ENCODE assay signal across 16 mouse cellular contexts in the genomic region with DNA sequence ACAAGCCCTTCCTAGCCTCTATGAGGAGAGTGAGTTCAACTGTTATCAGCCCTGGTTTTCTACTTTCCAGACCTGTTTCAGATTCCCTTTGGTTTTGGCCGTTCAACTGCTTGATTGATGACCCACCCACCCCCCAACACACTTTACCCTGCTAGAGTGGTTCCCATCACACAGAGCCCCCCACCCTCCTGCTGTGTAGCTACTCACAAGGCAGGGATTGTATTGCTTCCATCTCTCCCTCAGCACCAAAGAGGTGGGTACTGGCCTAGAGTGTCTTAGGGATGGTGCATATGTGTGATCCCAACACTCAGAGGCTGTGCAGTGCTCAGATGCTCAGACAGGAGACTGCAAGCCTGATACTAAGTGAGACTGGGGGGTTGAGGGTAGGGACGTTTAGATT. TPM values are rescaled to one million over a fixed set of nuclear protein-coding genes. Genes with fewer than 3 reads are reported as not detected.
A peak's percentile ranks its signal among the peaks of the same experiment; 100 is the strongest.
DNase-seq lines count a peak whose midpoint lies in the region; ATAC-seq and TF ChIP-seq lines count a peak whose summit lies in the region.
"Had no signal": no experiment of that assay in that cellular context is flagged by ENCODE, and none has a peak within 500 bp of the region (broad histone marks: within the 10 kb centered on the region; RNA-seq: fewer than 3 reads in every experiment).

No protein-coding gene starts in this region.

- peak overlapping the region; percentile 72; the same call in 1 of the 2 replicates for H3K4me3 ChIP-seq in embryonic facial prominence, embryonic 10.5 days
- no peak overlapping the region for H3K4me3 ChIP-seq in forebrain, embryonic 13.5 days
- H3K4me3 ChIP-seq in hindbrain, embryonic 15.5 days, result peak overlapping the region; percentile 76; the same call in 1 of the 2 replicates
- no peak overlapping the region for H3K4me3 ChIP-seq in midbrain, postnatal 0 days (ENCODE audit: low read depth, low read length)
- no peak overlapping the region for H3K4me3 ChIP-seq in gastrocnemius, adult 2 months
- H3K4me3 ChIP-seq: limb, embryonic 15.5 days had no signal

- no peaks in the 10 kb centered on the region for H3K27me3 ChIP-seq in embryonic facial prominence, embryonic 10.5 days (replicated peaks; ENCODE audit: low read depth, poor library complexity, severe bottlenecking)
- no peaks in the 10 kb centered on the region for H3K27me3 ChIP-seq in forebrain, embryonic 13.5 days
- H3K27me3 ChIP-seq in hindbrain, embryonic 15.5 days, result no peaks in the 10 kb centered on the region
- no peaks in the 10 kb centered on the region for H3K27me3 ChIP-seq in midbrain, postnatal 0 days (ENCODE audit: insufficient read depth, low read length)
- H3K27me3 ChIP-seq: limb, embryonic 15.5 days had no signal

- no peak for DNase-seq in embryonic facial prominence, embryonic 10.5 days (ENCODE audit: low spot score)
- DNase-seq in midbrain, postnatal 0 days (ENCODE audit: low spot score), result no peak
- no peak for DNase-seq in gastrocnemius, adult 2 months
- no peak for DNase-seq in lung, postnatal 36 days
- DNase-seq in spleen, postnatal 14 days (ENCODE audit: low spot score in 2 of 2), result no peak
- DNase-seq: cerebellum, adult 8-10 months; gastrocnemius, postnatal 10 days; heart, postnatal 4 days; kidney, adult 2 months; lung, embryonic 14.5 days had no signal

- H3K36me3 ChIP-seq in embryonic facial prominence, embryonic 10.5 days (replicated peaks), result peaks cover 17% of the 10 kb centered on the region
- H3K36me3 ChIP-seq in forebrain, embryonic 13.5 days (ENCODE audit: poor library complexity, severe bottlenecking), result peaks cover 14% of the 10 kb centered on the region
- peaks cover 13% of the 10 kb centered on the region for H3K36me3 ChIP-seq in hindbrain, embryonic 15.5 days
- peaks cover 10% of the 10 kb centered on the region for H3K36me3 ChIP-seq in midbrain, postnatal 0 days (ENCODE audit: insufficient read depth, low read length)

- no peaks in the 10 kb centered on the region for H3K9me3 ChIP-seq in embryonic facial prominence, embryonic 10.5 days
- H3K9me3 ChIP-seq in forebrain, embryonic 13.5 days (replicated peaks), result no peaks in the 10 kb centered on the region
- H3K9me3 ChIP-seq in hindbrain, embryonic 15.5 days, result no peaks in the 10 kb centered on the region
- H3K9me3 ChIP-seq in midbrain, postnatal 0 days (ENCODE audit: low read length), result no peaks in the 10 kb centered on the region
- H3K9me3 ChIP-seq: heart, embryonic 12.5 days; limb, embryonic 15.5 days had no signal

- TF ChIP-seq CTCF in midbrain, postnatal 0 days (IDR thresholded peaks at IDR 0.05), result no peak
- TF ChIP-seq CTCF in gastrocnemius, adult 2 months (IDR thresholded peaks at IDR 0.05), result no peak

- ATAC-seq in forebrain, embryonic 13.5 days, result no peak
- no peak for ATAC-seq in hindbrain, embryonic 15.5 days (ENCODE audit: low FRiP score, low read depth)
- ATAC-seq in midbrain, postnatal 0 days (ENCODE audit: low FRiP score), result no peak

- H3K4me1 ChIP-seq in embryonic facial prominence, embryonic 10.5 days, result peaks cover 26% of the 10 kb centered on the region
- H3K4me1 ChIP-seq in forebrain, embryonic 13.5 days, result peaks cover 25% of the 10 kb centered on the region
- H3K4me1 ChIP-seq in hindbrain, embryonic 15.5 days (replicated peaks), result peaks cover 19% of the 10 kb centered on the region
- H3K4me1 ChIP-seq in midbrain, postnatal 0 days (ENCODE audit: insufficient read depth, low read length), result no peaks in the 10 kb centered on the region

- 64% methylated on average over 2 of the region's 2 CpGs for WGBS in embryonic facial prominence, embryonic 10.5 days
- 38% methylated on average over 2 of the region's 2 CpGs for WGBS in forebrain, embryonic 13.5 days
- WGBS in hindbrain, embryonic 15.5 days, result 28% methylated on average over 2 of the region's 2 CpGs
- 47% methylated on average over 2 of the region's 2 CpGs for WGBS in midbrain, postnatal 0 days

- H3K4me2 ChIP-seq in forebrain, embryonic 13.5 days, result peak overlapping the region; percentile 88
- peak overlapping the region; percentile 70 for H3K4me2 ChIP-seq in hindbrain, embryonic 15.5 days
- H3K4me2 ChIP-seq in midbrain, postnatal 0 days (ENCODE audit: low read depth, low read length, poor library complexity, severe bottlenecking), result no peak overlapping the region

- no peak overlapping the region for H3K9ac ChIP-seq in forebrain, embryonic 13.5 days
- H3K9ac ChIP-seq in hindbrain, embryonic 15.5 days, result 0 out of 2 replicates have a peak overlapping the region, but pooled peaks have one; percentile 75
- H3K9ac ChIP-seq in midbrain, postnatal 0 days (replicated peaks; ENCODE audit: low read length, poor library complexity, severe bottlenecking), result peak overlapping the region; percentile 83; the same call in 1 of the 2 replicates
- H3K9ac ChIP-seq: heart, embryonic 12.5 days; limb, embryonic 15.5 days; lung, embryonic 14.5 days had no signal

- intact Hi-C loops in gastrocnemius, adult 2 months (cut with DNase I), result no loop called here

- peak overlapping the region; percentile 30; the same call in 1 of the 2 replicates for H3K27ac ChIP-seq in embryonic facial prominence, embryonic 10.5 days (replicated peaks)
- peak overlapping the region; percentile 82 for H3K27ac ChIP-seq in forebrain, embryonic 13.5 days
- peak overlapping the region; percentile 88 for H3K27ac ChIP-seq in hindbrain, embryonic 15.5 days (replicated peaks)
- H3K27ac ChIP-seq in midbrain, postnatal 0 days (ENCODE audit: low read depth, low read length), result peak overlapping the region; percentile 80
- H3K27ac ChIP-seq in gastrocnemius, adult 2 months, result no peak overlapping the region
- H3K27ac ChIP-seq: limb, embryonic 15.5 days had no signal

RNA-seq across cellular contexts. Expression of a gene that starts 1.4 kb away (rescaled TPM):
- 57.1 and 59.5 TPM in 2 replicates for polyA plus RNA-seq in embryonic facial prominence, embryonic 10.5 days (2016; fragmentation: Nextera tagmentation; extraction: Ambion mirVana)
- 41.3 and 47.0 TPM in 2 replicates for polyA plus RNA-seq in forebrain, embryonic 13.5 days (2015; fragmentation: Nextera tagmentation; extraction: Ambion mirVana)
- polyA plus RNA-seq in hindbrain, embryonic 15.5 days (2015; fragmentation: Nextera tagmentation; extraction: Ambion mirVana), result 43.5 and 45.7 TPM in 2 replicates
- 37.1 and 54.9 TPM in 2 replicates for total RNA-seq in midbrain, postnatal 0 days (2014; rRNA removed)
- polyA plus RNA-seq in midbrain, postnatal 0 days (2015; fragmentation: Nextera tagmentation; extraction: Ambion mirVana), result 37.0 and 40.3 TPM in 2 replicates
- 10 to 100 TPM; 10.7 to 11.6 TPM for total RNA-seq in gastrocnemius, adult 2 months (2021)

RNA-seq across cellular contexts. Expression of a gene that starts 9.1 kb away (rescaled TPM):
- 3.9 and 5.5 TPM in 2 replicates for polyA plus RNA-seq in embryonic facial prominence, embryonic 10.5 days (2016; fragmentation: Nextera tagmentation; extraction: Ambion mirVana)
- polyA plus RNA-seq in forebrain, embryonic 13.5 days (2015; fragmentation: Nextera tagmentation; extraction: Ambion mirVana), result 2.7 and 2.8 TPM in 2 replicates
- polyA plus RNA-seq in hindbrain, embryonic 15.5 days (2015; fragmentation: Nextera tagmentation; extraction: Ambion mirVana), result 3.0 and 3.5 TPM in 2 replicates
- 1.8 and 1.9 TPM in 2 replicates for total RNA-seq in midbrain, postnatal 0 days (2014; rRNA removed)
- 2.5 and 2.6 TPM in 2 replicates for polyA plus RNA-seq in midbrain, postnatal 0 days (2015; fragmentation: Nextera tagmentation; extraction: Ambion mirVana)
- 1 to 10 TPM in 1 of 2 experiments, under 1 TPM in 1; 0.89 to 1.6 TPM for total RNA-seq in gastrocnemius, adult 2 months (2021)
- total RNA-seq: CH12.LX; megakaryocyte-erythroid progenitor cell, adult 5-6 weeks had no signal

RNA-seq across cellular contexts. Expression of a gene that starts 21.5 kb away (rescaled TPM):
- polyA plus RNA-seq in embryonic facial prominence, embryonic 10.5 days (2016; fragmentation: Nextera tagmentation; extraction: Ambion mirVana), result 0.40 and 0.44 TPM in 2 replicates
- polyA plus RNA-seq in forebrain, embryonic 13.5 days (2015; fragmentation: Nextera tagmentation; extraction: Ambion mirVana), result 2.8 and 3.1 TPM in 2 replicates
- 7.7 and 8.7 TPM in 2 replicates for polyA plus RNA-seq in hindbrain, embryonic 15.5 days (2015; fragmentation: Nextera tagmentation; extraction: Ambion mirVana)
- total RNA-seq in midbrain, postnatal 0 days (2014; rRNA removed), result 25.5 and 32.1 TPM in 2 replicates
- polyA plus RNA-seq in midbrain, postnatal 0 days (2015; fragmentation: Nextera tagmentation; extraction: Ambion mirVana), result 17.4 and 20.3 TPM in 2 replicates
- total RNA-seq in gastrocnemius, adult 2 months (2021), result under 1 TPM in 1 of 2 experiments, not detected in 1; 0.08 TPM
- total RNA-seq: CH12.LX; megakaryocyte-erythroid progenitor cell, adult 5-6 weeks had no signal

Comparison
In these comparisons a context has a peak if more than half of its experiments do, and no peak if none do; other contexts are left out.
1. H3K4me3 ChIP-seq: peak in embryonic facial prominence, embryonic 10.5 days (single experiment) and hindbrain, embryonic 15.5 days (single experiment); none in forebrain, embryonic 13.5 days (single experiment), midbrain, postnatal 0 days (single experiment) and gastrocnemius, adult 2 months (single experiment).